Mouse (Mus musculus) limb, embryonic 11.5 days (tissue): ENCODE measurements around the gene Uqcc1. TPM values are rescaled to one million over a fixed set of nuclear protein-coding genes. Genes with fewer than 3 reads are reported as not detected.

Experiments
- ATAC-seq: fragments of 200-750 bp; cut with Nextera tagmentation; 2 replicates; pipeline ENCODE4 v1.8.0; 2017; ENCODE audit warnings: low read depth; ENCODE audit not compliant: insufficient number of reproducible peaks, low FRiP score, low TSS enrichment
- DNase-seq: peaks from one replicate; pipeline ENCODE4 v3.0.0-alpha.2; 2015; ENCODE audit warnings: low spot score
- H3K27ac ChIP-seq: fragments of 300-500 bp; sonication (generic); replicated peaks from 2 replicates; pipeline ENCODE4 v1.5.1; 2014; ENCODE audit warnings: low read depth, mild to moderate bottlenecking, low read length
- H3K27me3 ChIP-seq: fragments of 300-500 bp; sonication (generic); 2 replicates; pipeline ENCODE4 v1.6.1; 2014; ENCODE audit warnings: mild to moderate bottlenecking, low read length, mixed read lengths; ENCODE audit not compliant: control insufficient read depth, insufficient read depth
- H3K36me3 ChIP-seq: fragments of 300-500 bp; sonication (generic); 2 replicates; pipeline ENCODE4 v1.6.1; 2014; ENCODE audit warnings: mild to moderate bottlenecking, low read length, moderate library complexity, mixed read lengths; ENCODE audit not compliant: control insufficient read depth, insufficient read depth
- H3K4me1 ChIP-seq: fragments of 300-500 bp; sonication (generic); 2 replicates; pipeline ENCODE4 v1.6.1; 2014; ENCODE audit warnings: low read length, mixed read lengths; ENCODE audit not compliant: control insufficient read depth, insufficient read depth
- H3K4me2 ChIP-seq: fragments of 300-500 bp; sonication (generic); 2 replicates; pipeline ENCODE4 v1.6.1; 2014; ENCODE audit warnings: low read depth, mild to moderate bottlenecking, moderate library complexity; ENCODE audit not compliant: severe bottlenecking
- H3K4me3 ChIP-seq: fragments of 300-500 bp; sonication (generic); 2 replicates; pipeline ENCODE4 v1.5.1; 2014; ENCODE audit warnings: low read depth, low read length
- H3K9ac ChIP-seq: fragments of 300-500 bp; sonication (generic); 2 replicates; pipeline ENCODE4 v1.6.1; 2014; ENCODE audit warnings: mild to moderate bottlenecking, low read length
- H3K9me3 ChIP-seq: fragments of 300-500 bp; sonication (generic); 2 replicates; pipeline ENCODE4 v1.6.1; 2016; ENCODE audit warnings: low read length; ENCODE audit not compliant: control insufficient read depth
- WGBS: fragments of 180-500 bp; shearing (Covaris S2); extraction: QIAGEN DNeasy Blood & Tissue Kit; methylation state at CpG from one replicate; pipeline ENCODE4 v1.1.7; 2014; 5-methylcytosine and 5-hydroxymethylcytosine counted together
- polyA plus RNA-seq: library from polyadenylated mRNA; unstranded; fragments of >200 nt; fragmentation: Nextera tagmentation; extraction: Ambion mirVana; gene quantifications from 2 replicates; pipeline ENCODE4 v1.2.1, GENCODE M21; 2014

Gene Uqcc1
- polyA plus RNA-seq, 1 experiment from 2014 or later = 60.4 TPM

DNA sequence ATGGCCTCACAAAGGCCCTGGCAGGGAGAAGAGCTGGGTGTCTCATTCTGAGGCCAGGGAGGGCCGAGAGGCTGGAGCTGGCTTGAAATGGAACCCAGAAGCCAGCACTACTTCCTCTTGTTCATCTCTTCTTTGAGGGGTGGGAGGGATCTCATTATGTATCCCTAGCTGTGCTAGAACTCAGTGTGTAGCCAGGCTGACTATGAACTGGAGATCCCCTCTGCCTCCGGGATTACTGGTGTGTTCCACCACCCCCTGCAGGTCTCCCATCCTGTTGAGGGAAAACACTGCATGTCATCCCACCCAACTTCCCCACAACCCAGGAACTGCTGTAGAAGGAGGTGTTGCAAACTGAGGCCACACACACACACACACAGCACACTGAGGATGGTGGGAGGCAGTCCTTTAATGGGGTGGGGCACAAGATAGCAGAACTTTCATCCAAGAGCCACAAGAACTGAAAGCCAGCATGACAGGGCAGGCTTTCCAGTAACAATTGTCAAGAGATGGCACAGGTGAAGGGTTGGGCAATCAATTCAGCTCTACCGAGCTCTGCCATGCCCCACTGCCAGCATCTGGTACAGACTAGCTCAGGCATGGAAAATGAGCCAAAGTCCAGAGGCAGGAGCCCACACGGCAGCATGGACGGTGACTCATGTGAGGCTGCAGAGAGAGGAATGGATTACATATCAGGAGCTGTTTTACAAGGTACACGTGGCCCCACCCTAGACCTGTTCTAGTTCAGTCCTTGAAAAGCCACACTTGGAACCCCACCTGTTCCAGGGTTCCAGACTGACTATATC, 110.5 kb downstream of the Uqcc1 start:
- Histone ChIP-seq H3K4me2 (peak overlapping the region; percentile 90; the same call in 1 of the 2 replicates), H3K36me3 (peaks cover 11% of the 10 kb centered on the region), H3K27ac (no peak overlapping the region), H3K9me3 (no peaks in the 10 kb centered on the region), H3K4me3 (peak overlapping the region; percentile 57), H3K9ac (peak overlapping the region; percentile 77; the same call in 1 of the 2 replicates), H3K4me1 (peaks cover 8% of the 10 kb centered on the region), H3K27me3 (no peaks in the 10 kb centered on the region)
- DNase-seq (no peak), ATAC-seq (peak; percentile 24)
- 66% methylated on average over 6 of the region's 6 CpGs for WGBS

DNA sequence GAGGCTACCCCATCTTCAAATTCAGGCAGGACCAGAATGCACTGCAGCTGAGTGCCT, 110.9 kb downstream of the Uqcc1 start, which contains the start of gene BC029722:
TSS of gene BC029722 (minus strand) at position 35 of the 57 bp plus-strand sequence.
- no peak within 1 kb of the TSS for H3K27ac ChIP-seq
- H3K9me3 ChIP-seq = no peaks in the 10 kb centered on the region
- H3K9ac ChIP-seq = peak within 1 kb of the TSS; percentile 77
- H3K36me3 ChIP-seq = peaks cover 11% of the 10 kb centered on the region
- ATAC-seq (no peak), DNase-seq (no peak)
- H3K4me1 ChIP-seq = peaks cover 8% of the 10 kb centered on the region
- H3K27me3 ChIP-seq = no peaks in the 10 kb centered on the region
- peak within 1 kb of the TSS; percentile 57 for H3K4me3 ChIP-seq
- peak within 1 kb of the TSS; percentile 90 for H3K4me2 ChIP-seq

DNA sequence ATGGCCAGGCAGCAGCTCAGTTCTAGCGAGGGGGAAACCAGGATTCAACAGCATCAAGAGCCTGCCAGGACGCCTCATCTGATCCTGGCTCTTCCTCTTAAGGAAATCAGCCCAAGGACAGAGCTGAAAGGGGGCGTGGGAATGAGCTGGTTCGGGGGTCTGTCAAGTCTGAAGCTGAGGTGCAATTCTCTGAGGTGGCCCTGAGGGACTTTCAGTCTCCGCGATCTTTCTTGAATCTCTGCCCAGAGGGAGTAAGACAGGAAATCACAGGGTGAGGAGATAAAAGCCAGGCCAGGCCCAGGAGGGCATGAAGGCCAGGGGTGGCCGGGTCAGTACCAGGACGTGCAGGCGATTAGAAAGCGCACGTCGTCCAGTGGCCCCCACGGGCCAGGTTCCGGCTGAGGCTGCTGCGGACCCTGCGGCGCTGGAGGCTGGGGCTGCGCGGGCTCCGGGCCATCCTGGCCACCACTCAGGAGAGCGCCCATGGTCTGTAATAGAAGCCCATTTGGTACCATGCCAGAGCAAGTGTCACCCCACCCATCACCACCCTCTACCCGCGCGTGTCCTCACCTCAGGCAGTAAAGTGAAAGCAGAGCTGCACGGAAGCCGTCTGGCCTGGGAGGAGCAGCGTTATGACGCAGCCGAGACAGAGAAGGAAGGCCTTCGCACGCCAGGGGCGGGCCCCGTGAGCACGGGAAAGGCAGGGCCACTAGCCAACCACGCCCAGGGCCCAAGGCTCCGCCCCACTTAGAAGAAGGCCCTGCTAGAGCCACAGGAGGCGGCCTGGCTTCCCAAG, 111.3 kb downstream of the Uqcc1 start:
- WGBS = 3% methylated on average over 37 of the region's 37 CpGs
- peaks cover 8% of the 10 kb centered on the region for H3K36me3 ChIP-seq
- H3K4me1 ChIP-seq = peaks cover 8% of the 10 kb centered on the region
- ATAC-seq (peak; percentile 92), DNase-seq (peak; percentile 88)
- peak overlapping the region; percentile 77 for H3K9ac ChIP-seq
- peak overlapping the region; percentile 57 for H3K4me3 ChIP-seq
- no peaks in the 10 kb centered on the region for H3K27me3 ChIP-seq
- no peaks in the 10 kb centered on the region for H3K9me3 ChIP-seq
- H3K27ac ChIP-seq = no peak overlapping the region
- peak overlapping the region; percentile 90 for H3K4me2 ChIP-seq

DNA sequence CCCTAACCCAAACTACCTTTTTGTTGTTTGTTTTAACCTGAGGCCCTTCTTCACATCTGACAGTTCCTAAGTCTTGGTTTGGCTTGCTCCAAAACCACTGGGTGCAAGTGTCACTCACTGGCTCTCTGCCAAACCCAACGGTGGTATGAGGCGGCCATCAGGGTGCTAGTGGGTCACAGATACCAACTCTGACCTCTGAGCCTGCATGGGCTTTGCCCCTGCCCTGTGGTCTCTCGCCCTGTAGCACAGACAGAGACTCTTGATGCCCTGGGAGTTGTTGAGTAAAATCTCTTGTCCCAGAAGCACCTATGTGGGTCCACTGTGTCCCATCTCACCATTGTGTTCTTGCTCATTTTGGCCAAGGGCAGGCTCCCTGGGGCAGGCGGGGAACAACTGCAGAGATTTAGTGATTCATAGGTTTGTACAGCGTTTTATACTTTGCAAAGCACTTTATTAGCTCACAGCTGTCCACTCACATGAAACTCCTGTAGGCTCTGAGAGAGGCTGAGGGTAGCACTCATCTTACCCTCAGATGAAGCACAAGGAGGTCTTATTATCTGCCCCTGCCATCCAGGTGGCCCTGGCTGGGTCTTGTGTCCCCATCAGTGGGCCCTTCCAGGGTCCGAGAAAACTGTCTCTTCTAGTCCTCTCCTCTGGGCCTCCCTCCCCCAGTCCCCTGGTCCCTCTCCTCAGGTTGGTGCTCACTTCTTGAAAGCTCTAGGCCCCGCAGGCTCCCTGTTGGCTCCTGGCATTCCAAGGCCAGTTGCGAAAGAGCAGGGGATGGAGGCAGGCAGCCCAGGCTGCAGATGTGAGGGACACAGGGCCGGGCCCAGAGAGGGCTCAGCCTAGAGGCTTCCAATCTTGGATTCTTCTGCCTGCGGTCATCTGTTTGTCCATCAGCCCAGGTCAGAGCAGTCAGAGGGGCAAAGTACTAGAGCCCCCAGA, 112.5 kb downstream of the Uqcc1 start:
- peaks cover 3% of the 10 kb centered on the region for H3K36me3 ChIP-seq
- no peak overlapping the region for H3K4me3 ChIP-seq
- no peak overlapping the region for H3K9ac ChIP-seq
- H3K27ac ChIP-seq = no peak overlapping the region
- H3K27me3 ChIP-seq = no peaks in the 10 kb centered on the region
- WGBS = 80% methylated on average over 10 of the region's 10 CpGs
- peaks cover 8% of the 10 kb centered on the region for H3K4me1 ChIP-seq
- DNase-seq (no peak), ATAC-seq (no peak)
- H3K9me3 ChIP-seq = no peaks in the 10 kb centered on the region
- H3K4me2 ChIP-seq = no peak overlapping the region

GRCm38 (mm10) chr2:155816179-155816578, 113.9 kb downstream of the Uqcc1 start:
- DNase-seq = no peak
- 100% methylated on average over 1 of the region's 1 CpGs for WGBS

DNA sequence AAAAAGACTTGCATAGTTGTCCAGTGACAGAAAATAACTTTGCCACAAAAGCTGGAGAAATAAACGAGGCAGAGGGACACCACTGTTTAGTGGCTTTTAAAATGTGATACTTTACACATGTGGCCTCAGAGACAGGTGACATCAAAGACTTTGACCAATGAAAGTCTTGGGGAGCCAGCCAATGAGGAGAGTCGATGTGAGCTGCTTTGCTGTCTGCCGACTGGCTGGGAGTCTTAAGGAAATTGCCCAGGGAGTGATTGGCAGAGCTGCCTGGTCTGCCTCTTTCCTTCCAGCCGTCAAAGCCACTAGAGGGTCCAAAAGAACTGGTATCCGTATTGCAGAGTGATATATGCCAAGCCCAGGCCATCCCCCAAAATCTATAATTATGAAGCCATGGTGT, 115.3 kb downstream of the Uqcc1 start:
- Histone ChIP-seq H3K36me3 (no peaks in the 10 kb centered on the region), H3K27me3 (no peaks in the 10 kb centered on the region), H3K4me3 (no peak overlapping the region), H3K9me3 (no peaks in the 10 kb centered on the region), H3K9ac (no peak overlapping the region), H3K27ac (no peak overlapping the region), H3K4me1 (peaks cover 8% of the 10 kb centered on the region), H3K4me2 (no peak overlapping the region; the same call in 1 of the 2 replicates)
- no peak for ATAC-seq
- WGBS = 20% methylated on average over 5 of the region's 5 CpGs
- no peak for DNase-seq

More at GRCm38 (mm10) chr2:155816179-155816578, 113.9 kb downstream of the Uqcc1 start:
- Histone ChIP-seq H3K27ac (no peak overlapping the region), H3K27me3 (no peaks in the 10 kb centered on the region), H3K4me2 (no peak overlapping the region), H3K9me3 (no peaks in the 10 kb centered on the region), H3K4me1 (peaks cover 8% of the 10 kb centered on the region), H3K9ac (no peak overlapping the region), H3K36me3 (peaks cover 2% of the 10 kb centered on the region), H3K4me3 (no peak overlapping the region)
- no peak for ATAC-seq

GRCm38 (mm10) chr2:155812637-155813036, 117.5 kb downstream of the Uqcc1 start:
- no peak for ATAC-seq
- no peak for DNase-seq
- WGBS = 74% methylated on average over 4 of the region's 4 CpGs
- Histone ChIP-seq H3K9me3 (no peaks in the 10 kb centered on the region), H3K27ac (no peak overlapping the region), H3K4me3 (no peak overlapping the region), H3K27me3 (no peaks in the 10 kb centered on the region), H3K9ac (no peak overlapping the region), H3K36me3 (no peaks in the 10 kb centered on the region), H3K4me1 (peaks cover 3% of the 10 kb centered on the region; the same call in 1 of the 2 replicates), H3K4me2 (no peak overlapping the region)

GRCm38 (mm10) chr2:155811821-155812396, 118.2 kb downstream of the Uqcc1 start:
- Histone ChIP-seq H3K27ac (no peak overlapping the region), H3K9me3 (no peaks in the 10 kb centered on the region), H3K27me3 (no peaks in the 10 kb centered on the region), H3K9ac (no peak overlapping the region), H3K36me3 (no peaks in the 10 kb centered on the region), H3K4me2 (no peak overlapping the region), H3K4me3 (no peak overlapping the region), H3K4me1 (peaks cover 3% of the 10 kb centered on the region; the same call in 1 of the 2 replicates)
- ATAC-seq (no peak), DNase-seq (peak; percentile 89)
- WGBS = 34% methylated on average over 16 of the region's 16 CpGs
